Mouse (Mus musculus) embryonic fibroblast, embryonic 13.5 days (primary cell): ENCODE measurements at regions not wholly inside any gene's neighbourhood (a gene's known extent, or its start where the extent isn't known, plus 50 kb on each side); places are given as distances from the start of the nearest gene placed in this dataset.

Source experiments
- H3K27ac ChIP-seq: 2 replicates; pipeline ENCODE4 v1.5.1; 2012; ENCODE audit warnings: low read length, control low read depth, inconsistent platforms; ENCODE audit not compliant: insufficient read depth
- H3K4me1 ChIP-seq: 2 replicates; pipeline ENCODE4 v1.6.1; 2011; ENCODE audit warnings: low read length; ENCODE audit not compliant: control insufficient read depth, insufficient read depth
- H3K4me3 ChIP-seq: 2 replicates; pipeline ENCODE4 v1.5.1; 2011; ENCODE audit warnings: mild to moderate bottlenecking, control low read depth, low read length; ENCODE audit not compliant: insufficient read depth
- CTCF ChIP-seq: IDR thresholded peaks from 2 replicates; pipeline ENCODE4 v1.5.1; 2011; ENCODE audit warnings: mild to moderate bottlenecking, control low read depth, low read length, moderate library complexity, borderline replicate concordance; ENCODE audit not compliant: insufficient read depth
- POLR2A ChIP-seq: IDR thresholded peaks from 2 replicates; pipeline ENCODE4 v1.6.1; 2011; ENCODE audit warnings: low read depth, mild to moderate bottlenecking, control low read depth, low read length, moderate library complexity

DNA sequence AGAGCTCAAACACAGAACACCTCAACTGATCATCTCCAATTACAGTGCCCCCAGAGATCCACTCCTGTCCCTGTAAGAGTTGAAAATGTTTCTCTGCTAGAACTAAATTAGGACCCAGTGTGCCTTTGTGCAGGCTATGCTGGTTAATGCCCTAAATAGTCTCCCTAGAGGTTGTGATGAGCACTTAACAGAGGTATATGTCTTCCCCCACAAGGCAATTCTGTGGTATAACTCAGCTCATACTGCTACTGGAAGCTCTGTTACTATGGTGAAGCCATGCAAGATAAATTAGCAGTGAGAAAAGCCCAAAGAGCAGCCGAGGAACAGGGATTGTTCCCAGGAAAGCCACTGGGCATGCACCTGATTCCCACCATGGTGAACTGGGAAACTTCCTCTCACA is 1450.9 kb upstream of the Gm6569 start:
- no peak for TF ChIP-seq POLR2A
- no peak for TF ChIP-seq CTCF
- no peak overlapping the region for H3K27ac ChIP-seq
- no peak overlapping the region for H3K4me3 ChIP-seq
- H3K4me1 ChIP-seq, result no peaks in the 10 kb centered on the region

DNA sequence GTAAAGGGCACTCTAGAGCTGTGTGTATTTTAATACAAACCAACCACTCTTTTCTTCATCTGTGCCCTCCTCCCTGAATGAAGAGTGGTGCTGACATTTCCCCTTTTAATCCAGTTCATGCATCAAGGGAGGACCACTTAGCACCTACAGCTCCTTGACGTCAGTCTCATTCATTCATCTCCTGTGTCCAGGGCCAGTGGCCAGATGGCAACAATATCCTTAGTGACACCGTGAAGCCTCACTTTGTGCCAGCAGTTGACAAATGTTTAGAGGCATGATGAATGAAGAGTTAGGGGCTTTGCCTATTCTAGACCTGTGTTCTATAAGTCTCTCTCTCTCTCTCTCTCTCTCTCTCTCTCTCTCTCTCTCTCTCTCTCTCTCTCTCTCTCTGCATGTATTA is 1441.1 kb upstream of the Gm6569 start:
- no peak overlapping the region for H3K4me3 ChIP-seq
- no peaks in the 10 kb centered on the region for H3K4me1 ChIP-seq
- TF ChIP-seq POLR2A, result no peak
- TF ChIP-seq CTCF, result no peak
- H3K27ac ChIP-seq, result no peak overlapping the region

DNA sequence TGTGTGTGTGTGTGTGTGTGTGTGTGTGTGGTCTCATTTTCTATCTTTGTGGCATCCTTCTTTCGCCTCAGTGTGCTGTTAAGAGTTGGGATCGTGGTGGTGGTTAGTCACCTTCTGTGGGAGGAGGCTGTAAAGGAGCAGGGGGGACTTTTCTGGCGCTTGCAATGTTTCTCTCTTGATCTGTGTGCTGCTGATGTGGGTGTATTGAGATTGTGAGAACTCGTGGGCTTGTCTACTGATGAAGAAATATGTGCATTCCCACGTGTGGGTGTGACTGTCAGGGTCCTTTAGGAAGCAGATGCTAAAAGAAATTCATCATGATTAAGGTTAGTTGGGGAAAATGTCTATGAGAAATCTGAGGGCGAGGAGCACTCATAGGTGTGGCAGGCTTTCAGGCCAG is 1422.4 kb upstream of the Gm6569 start:
- Histone ChIP-seq H3K4me3 (no peak overlapping the region), H3K4me1 (no peaks in the 10 kb centered on the region), H3K27ac (no peak overlapping the region)
- TF ChIP-seq CTCF, result no peak
- no peak for TF ChIP-seq POLR2A
